Mouse (Mus musculus): ENCODE measurements around the gene Snapc4. TPM values are rescaled to one million over a fixed set of nuclear protein-coding genes. Genes with fewer than 3 reads are reported as not detected.

The Snapc4 gene
- polyA plus RNA-seq, 1 experiment: 11.7 TPM

- no peak for TF ChIP-seq MYOG (IDR thresholded peaks at IDR 0.05; ENCODE audit: control insufficient read depth, extremely low read depth, insufficient read length)
- Histone ChIP-seq H3K27me3 (ENCODE audit: control insufficient read depth, insufficient read depth, insufficient read length) (no peaks in the 10 kb centered on the region), H3K79me2 (ENCODE audit: control insufficient read depth, insufficient read depth) (no peaks in the 10 kb centered on the region), H3ac (ENCODE audit: control insufficient read depth, insufficient read length, low read depth) (no peak within 1 kb of the TSS), H3K36me3 (ENCODE audit: control insufficient read depth, insufficient read depth) (peaks cover 24% of the 10 kb centered on the region), H3K79me3 (ENCODE audit: low read depth) (no peaks in the 10 kb centered on the region), H3K4me3 (ENCODE audit: insufficient read depth, poor library complexity, severe bottlenecking) (no peak within 1 kb of the TSS)
These were observed 19.7 kb downstream of the Snapc4 start, which contains the start of gene Card9 for GRCm38 (mm10) chr2:26360772-26361171. Gene Card9, minus strand, starts transcription at chr2:26360918.

DNA sequence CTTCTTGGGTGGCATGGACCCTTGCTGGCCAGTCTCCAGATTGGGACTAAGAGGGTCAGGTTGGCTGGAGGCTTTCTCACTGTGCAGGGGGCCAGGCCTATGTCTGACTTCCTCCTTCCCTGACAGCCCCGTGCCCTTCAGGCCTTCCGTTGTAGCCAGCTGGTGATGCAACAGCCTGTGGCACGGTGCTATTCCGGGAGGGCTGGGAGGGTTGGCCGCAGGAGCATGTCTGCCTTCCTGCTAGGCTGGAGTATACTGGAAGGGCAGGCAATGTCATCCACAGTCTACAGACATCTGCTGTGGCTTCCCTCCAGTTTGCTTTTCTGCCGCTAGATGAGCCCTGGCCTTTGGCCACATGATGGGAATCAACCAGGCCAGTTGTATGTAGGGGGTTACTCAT, 20.5 kb downstream of the Snapc4 start:
- TF ChIP-seq USF1 (IDR thresholded peaks at IDR 0.05; ENCODE audit: low read depth) (no peak), CEBPB (IDR thresholded peaks at IDR 0.05; ENCODE audit: low read depth) (no peak), FOSL1 (IDR thresholded peaks at IDR 0.05; ENCODE audit: insufficient read depth, low read length, poor library complexity, severe bottlenecking) (no peak), MYOG (IDR thresholded peaks at IDR 0.05; ENCODE audit: control insufficient read depth, extremely low read depth, insufficient read length) (no peak), CTCF (IDR thresholded peaks at IDR 0.05; ENCODE audit: control insufficient read depth, insufficient read depth, insufficient read length) (no peak), MAX (IDR thresholded peaks at IDR 0.05) (no peak), MYOD1 (IDR thresholded peaks at IDR 0.05; ENCODE audit: control insufficient read depth, insufficient read length, low read depth) (no peak)
- H3K36me3 ChIP-seq (ENCODE audit: control insufficient read depth, insufficient read depth): peaks cover 16% of the 10 kb centered on the region
- H3ac ChIP-seq (ENCODE audit: control insufficient read depth, insufficient read length, low read depth): no peak overlapping the region
- H3K4me3 ChIP-seq (ENCODE audit: insufficient read depth, poor library complexity, severe bottlenecking): no peak overlapping the region
- H3K79me3 ChIP-seq (ENCODE audit: low read depth): no peaks in the 10 kb centered on the region
- H3K79me2 ChIP-seq (ENCODE audit: control insufficient read depth, insufficient read depth): no peaks in the 10 kb centered on the region
- H3K27me3 ChIP-seq (ENCODE audit: control insufficient read depth, insufficient read depth, insufficient read length): no peaks in the 10 kb centered on the region

DNA sequence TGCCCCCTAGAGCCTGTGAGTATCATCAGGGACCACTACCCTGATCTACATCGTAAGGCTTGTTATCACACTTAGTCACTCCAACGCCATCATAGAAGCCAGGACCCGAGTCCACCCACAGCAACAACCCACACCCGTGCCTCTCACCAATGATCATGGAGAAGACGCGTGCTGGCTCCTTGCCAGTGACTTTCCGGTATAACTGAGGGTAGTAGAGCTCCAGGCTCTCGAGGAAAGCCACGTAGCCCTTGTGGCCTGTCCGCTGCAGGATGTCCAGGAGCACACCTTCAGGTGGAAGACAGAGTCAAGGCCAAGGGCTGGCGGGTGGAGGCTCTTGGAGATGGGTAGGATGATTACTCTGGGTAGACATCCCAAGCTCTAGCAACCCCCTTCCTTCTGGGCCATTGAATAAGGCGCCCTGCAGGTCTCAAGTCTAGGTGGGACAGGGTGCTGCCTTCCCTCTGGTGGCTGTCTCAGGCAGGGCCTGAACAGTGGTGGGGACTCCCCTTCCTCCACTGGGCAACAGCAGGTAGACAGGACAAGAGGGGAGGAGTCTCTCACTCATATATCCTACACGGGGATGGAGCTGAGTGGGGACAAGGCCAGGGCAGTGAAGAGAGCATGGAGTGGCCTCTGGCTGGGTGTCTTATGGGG, 21.7 kb downstream of the Snapc4 start:
- H3K27me3 ChIP-seq (ENCODE audit: control insufficient read depth, insufficient read depth, insufficient read length): no peaks in the 10 kb centered on the region
- TF ChIP-seq FOSL1 (IDR thresholded peaks at IDR 0.05; ENCODE audit: insufficient read depth, low read length, poor library complexity, severe bottlenecking) (no peak), USF1 (IDR thresholded peaks at IDR 0.05; ENCODE audit: low read depth) (no peak)
- H3K36me3 ChIP-seq (ENCODE audit: control insufficient read depth, insufficient read depth): peaks cover 4% of the 10 kb centered on the region
- no peaks in the 10 kb centered on the region for H3K79me2 ChIP-seq (ENCODE audit: control insufficient read depth, insufficient read depth)
- no peak overlapping the region for H3ac ChIP-seq (ENCODE audit: control insufficient read depth, insufficient read length, low read depth)
- no peak overlapping the region for H3K4me3 ChIP-seq (ENCODE audit: insufficient read depth, poor library complexity, severe bottlenecking)
- H3K79me3 ChIP-seq (ENCODE audit: low read depth): no peaks in the 10 kb centered on the region

DNA sequence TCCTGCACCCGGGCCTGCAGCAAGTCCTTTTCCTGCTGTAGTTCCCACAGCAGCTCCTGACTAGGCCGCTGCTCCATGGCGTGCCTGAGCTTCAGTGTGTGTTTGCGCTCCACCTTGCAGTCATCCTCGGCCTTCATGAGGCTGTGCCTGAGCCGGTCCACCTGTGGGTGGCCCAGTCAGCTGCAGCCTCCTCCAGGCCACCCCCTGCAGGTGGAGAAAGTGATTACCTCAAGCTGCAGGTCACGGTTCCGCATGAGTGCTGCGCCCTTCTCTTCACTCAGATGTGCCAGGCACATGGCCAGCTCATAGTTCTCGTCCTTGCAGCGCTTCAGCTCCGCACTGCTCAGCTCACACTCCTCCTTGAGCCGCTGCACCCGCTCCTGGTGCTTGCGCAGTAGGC, 23.0 kb downstream of the Snapc4 start:
- no peak for TF ChIP-seq MYOD1 (IDR thresholded peaks at IDR 0.05; ENCODE audit: control insufficient read depth, insufficient read length, low read depth)
- TF ChIP-seq FOSL1 (IDR thresholded peaks at IDR 0.05; ENCODE audit: insufficient read depth, low read length, poor library complexity, severe bottlenecking): no peak
- no peak for TF ChIP-seq CEBPB (IDR thresholded peaks at IDR 0.05; ENCODE audit: low read depth)
- no peak for TF ChIP-seq CTCF (IDR thresholded peaks at IDR 0.05; ENCODE audit: control insufficient read depth, insufficient read depth, insufficient read length)
- no peak for TF ChIP-seq MYOG (IDR thresholded peaks at IDR 0.05; ENCODE audit: control insufficient read depth, extremely low read depth, insufficient read length)
- TF ChIP-seq USF1 (IDR thresholded peaks at IDR 0.05; ENCODE audit: low read depth): no peak
- TF ChIP-seq MAX (IDR thresholded peaks at IDR 0.05): no peak
- Histone ChIP-seq H3K4me3 (ENCODE audit: insufficient read depth, poor library complexity, severe bottlenecking) (no peak overlapping the region), H3K27me3 (ENCODE audit: control insufficient read depth, insufficient read depth, insufficient read length) (no peaks in the 10 kb centered on the region), H3ac (ENCODE audit: control insufficient read depth, insufficient read length, low read depth) (no peak overlapping the region), H3K79me3 (ENCODE audit: low read depth) (no peaks in the 10 kb centered on the region), H3K36me3 (ENCODE audit: control insufficient read depth, insufficient read depth) (no peaks in the 10 kb centered on the region), H3K79me2 (ENCODE audit: control insufficient read depth, insufficient read depth) (no peaks in the 10 kb centered on the region)

DNA sequence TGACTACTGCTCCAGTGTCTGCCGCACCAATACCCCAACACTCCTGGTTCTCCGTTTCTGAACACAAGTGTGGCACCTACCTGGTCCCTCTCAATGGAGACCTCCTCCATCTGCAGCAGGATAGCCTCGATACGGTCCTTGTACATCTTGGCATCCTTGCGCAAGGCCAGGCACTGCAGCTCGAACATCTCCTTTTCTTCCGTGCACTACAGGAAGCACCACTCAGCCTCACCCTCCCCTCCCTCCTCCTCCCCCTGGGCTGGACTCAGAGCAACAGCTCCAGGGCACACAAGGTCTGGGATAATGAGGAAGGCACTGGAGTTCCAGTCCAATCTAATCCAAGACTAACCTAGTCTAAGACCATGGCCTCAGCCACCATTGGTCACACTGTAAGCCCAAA, 23.8 kb downstream of the Snapc4 start:
- H3K36me3 ChIP-seq (ENCODE audit: control insufficient read depth, insufficient read depth): no peaks in the 10 kb centered on the region
- no peak for TF ChIP-seq MYOD1 (IDR thresholded peaks at IDR 0.05; ENCODE audit: control insufficient read depth, insufficient read length, low read depth)
- TF ChIP-seq CTCF (IDR thresholded peaks at IDR 0.05; ENCODE audit: control insufficient read depth, insufficient read depth, insufficient read length): no peak
- TF ChIP-seq FOSL1 (IDR thresholded peaks at IDR 0.05; ENCODE audit: insufficient read depth, low read length, poor library complexity, severe bottlenecking): no peak
- no peak for TF ChIP-seq MAX (IDR thresholded peaks at IDR 0.05)
- no peak for TF ChIP-seq MYOG (IDR thresholded peaks at IDR 0.05; ENCODE audit: control insufficient read depth, extremely low read depth, insufficient read length)
- no peak for TF ChIP-seq CEBPB (IDR thresholded peaks at IDR 0.05; ENCODE audit: low read depth)
- no peak for TF ChIP-seq USF1 (IDR thresholded peaks at IDR 0.05; ENCODE audit: low read depth)
- H3K27me3 ChIP-seq (ENCODE audit: control insufficient read depth, insufficient read depth, insufficient read length): no peaks in the 10 kb centered on the region
- no peaks in the 10 kb centered on the region for H3K79me3 ChIP-seq (ENCODE audit: low read depth)
- no peak overlapping the region for H3ac ChIP-seq (ENCODE audit: control insufficient read depth, insufficient read length, low read depth)
- H3K4me3 ChIP-seq (ENCODE audit: insufficient read depth, poor library complexity, severe bottlenecking): no peak overlapping the region
- no peaks in the 10 kb centered on the region for H3K79me2 ChIP-seq (ENCODE audit: control insufficient read depth, insufficient read depth)

GRCm38 (mm10) chr2:26356231-26356630, 24.2 kb downstream of the Snapc4 start:
- Histone ChIP-seq H3K79me2 (ENCODE audit: control insufficient read depth, insufficient read depth) (peaks cover 3% of the 10 kb centered on the region), H3K27me3 (ENCODE audit: control insufficient read depth, insufficient read depth, insufficient read length) (no peaks in the 10 kb centered on the region), H3ac (ENCODE audit: control insufficient read depth, insufficient read length, low read depth) (no peak overlapping the region), H3K36me3 (ENCODE audit: control insufficient read depth, insufficient read depth) (no peaks in the 10 kb centered on the region), H3K79me3 (ENCODE audit: low read depth) (no peaks in the 10 kb centered on the region), H3K4me3 (ENCODE audit: insufficient read depth, poor library complexity, severe bottlenecking) (no peak overlapping the region)
- no peak for TF ChIP-seq USF1 (IDR thresholded peaks at IDR 0.05; ENCODE audit: low read depth)
- no peak for TF ChIP-seq MYOD1 (IDR thresholded peaks at IDR 0.05; ENCODE audit: control insufficient read depth, insufficient read length, low read depth)

Data from C2C12 (cell line).